ENCODE assay signal across 7 mouse cellular contexts in genomic region chr2:9877966-9878563, GRCm38 (mm10). TPM values are rescaled to one million over a fixed set of nuclear protein-coding genes. Genes with fewer than 3 reads are reported as not detected.
A peak's percentile ranks its signal among the peaks of the same experiment; 100 is the strongest.
DNase-seq lines count a peak whose midpoint lies in the region; ATAC-seq and TF ChIP-seq lines count a peak whose summit lies in the region.

No protein-coding gene starts in this region.

- no peak overlapping the region for H3K9ac ChIP-seq in lung, postnatal 0 days (replicated peaks; ENCODE audit: low read depth)
- H3K9ac ChIP-seq in liver, embryonic 11.5 days (ENCODE audit: low read depth, low read length), result no peak overlapping the region

- no peak for DNase-seq in lung, postnatal 0 days (ENCODE audit: low spot score)
- DNase-seq in lung, postnatal 4 days, result no peak
- DNase-seq in fat pad, adult 2 months (ENCODE audit: extremely low read depth, low read depth, low spot score), result peak; percentile 57
- DNase-seq in liver, embryonic 11.5 days (ENCODE audit: low spot score), result no peak
- DNase-seq in thymus, adult 18-20 months, result peak; percentile 35 to 55
- DNase-seq in adrenal gland, adult 18-20 months (ENCODE audit: low spot score in 2 of 2), result no peak
- DNase-seq in left cerebral cortex, adult 11 months (ENCODE audit: low spot score), result no peak

- no peak overlapping the region for H3K27ac ChIP-seq in lung, postnatal 0 days (ENCODE audit: low read length)
- no peak overlapping the region for H3K27ac ChIP-seq in liver, embryonic 11.5 days (ENCODE audit: low read depth, low read length)

- TF ChIP-seq EP300 in lung, postnatal 0 days (IDR thresholded peaks at IDR 0.05), result no peak

- H3K27me3 ChIP-seq in lung, postnatal 0 days (replicated peaks; ENCODE audit: insufficient read depth, low read length), result peaks cover 55% of the 10 kb centered on the region
- H3K27me3 ChIP-seq in liver, embryonic 11.5 days (replicated peaks; ENCODE audit: control insufficient read depth, insufficient read depth, low read length), result peaks cover 95% of the 10 kb centered on the region

- peak overlapping the region; percentile 97 for H3K4me2 ChIP-seq in lung, postnatal 0 days (replicated peaks; ENCODE audit: low read depth, low read length)
- H3K4me2 ChIP-seq in liver, embryonic 11.5 days, result peak overlapping the region; percentile 84

- no peak for ATAC-seq in lung, postnatal 0 days
- no peak for ATAC-seq in liver, embryonic 11.5 days (replicated peaks; ENCODE audit: low FRiP score)

- under 1% methylated on average over 19 of the region's 19 CpGs for WGBS in lung, postnatal 0 days
- WGBS in liver, embryonic 11.5 days, result 1% methylated on average over 19 of the region's 19 CpGs

- H3K4me1 ChIP-seq in lung, postnatal 0 days (ENCODE audit: insufficient read depth, low read depth, low read length), result peaks cover 11% of the 10 kb centered on the region
- peaks cover 15% of the 10 kb centered on the region for H3K4me1 ChIP-seq in liver, embryonic 11.5 days (replicated peaks; ENCODE audit: control insufficient read depth, insufficient read depth, low read length)

- peak overlapping the region; percentile 55 for H3K4me3 ChIP-seq in lung, postnatal 0 days (ENCODE audit: low read depth, low read length)
- peak overlapping the region; percentile 56 for H3K4me3 ChIP-seq in liver, embryonic 11.5 days (ENCODE audit: low read depth, low read length)

- no peaks in the 10 kb centered on the region for H3K36me3 ChIP-seq in lung, postnatal 0 days (ENCODE audit: insufficient read depth, low read length)
- no peaks in the 10 kb centered on the region for H3K36me3 ChIP-seq in liver, embryonic 11.5 days (ENCODE audit: control insufficient read depth, insufficient read depth, low read length)

- no peak for TF ChIP-seq CTCF in lung, postnatal 0 days (IDR thresholded peaks at IDR 0.05)

- no peaks in the 10 kb centered on the region for H3K9me3 ChIP-seq in lung, postnatal 0 days (ENCODE audit: low read length)
- H3K9me3 ChIP-seq in liver, embryonic 11.5 days (ENCODE audit: control insufficient read depth, low read length), result no peaks in the 10 kb centered on the region

RNA-seq across cellular contexts. Expression of gene 4930412O13Rik, which starts 3.0 kb away (rescaled TPM):
- not detected in 2 replicates for polyA plus RNA-seq in lung, postnatal 0 days (2015; fragmentation: Nextera tagmentation; extraction: Ambion mirVana)
- not detected in 2 replicates for polyA plus RNA-seq in liver, embryonic 11.5 days (2014; fragmentation: Nextera tagmentation; extraction: Ambion mirVana)
- 1 to 10 TPM; 1.1 to 1.4 TPM for total RNA-seq in adrenal gland, adult 18-20 months (2021)

RNA-seq across cellular contexts. Expression of gene 9230102O04Rik, which starts 11.3 kb away (rescaled TPM):
- not detected in 2 replicates for polyA plus RNA-seq in lung, postnatal 0 days (2015; fragmentation: Nextera tagmentation; extraction: Ambion mirVana)
- not detected in 2 replicates for polyA plus RNA-seq in liver, embryonic 11.5 days (2014; fragmentation: Nextera tagmentation; extraction: Ambion mirVana)
- not detected for total RNA-seq in adrenal gland, adult 18-20 months (2021)

RNA-seq across cellular contexts. Expression of gene Gata3, which starts 11.8 kb away (rescaled TPM):
- 2.4 and 2.7 TPM in 2 replicates for polyA plus RNA-seq in lung, postnatal 0 days (2015; fragmentation: Nextera tagmentation; extraction: Ambion mirVana)
- polyA plus RNA-seq in liver, embryonic 11.5 days (2014; fragmentation: Nextera tagmentation; extraction: Ambion mirVana), result 4.0 and 4.8 TPM in 2 replicates
- 10 to 100 TPM; 11.7 to 14.2 TPM for total RNA-seq in adrenal gland, adult 18-20 months (2021)

Comparison
In these comparisons a context has a peak if more than half of its experiments do, and no peak if none do; other contexts are left out.
1. DNase-seq: peak in fat pad, adult 2 months (single experiment) and thymus, adult 18-20 months (2 of 2); none in lung, postnatal 0 days (single experiment), lung, postnatal 4 days (0 of 2), liver, embryonic 11.5 days (single experiment), adrenal gland, adult 18-20 months (0 of 2) and left cerebral cortex, adult 11 months (single experiment).